Mouse (Mus musculus) lung, postnatal 0 days (tissue): ENCODE results near the gene Grcc10.

Experiments used
- CTCF ChIP-seq: IDR thresholded peaks from 2 replicates; pipeline ENCODE4 v1.5.1; 2016; ENCODE audit warnings: antibody characterized with exemption, mild to moderate bottlenecking
- EP300 ChIP-seq: IDR thresholded peaks from 2 replicates; pipeline ENCODE4 v1.6.1; 2016; ENCODE audit warnings: antibody characterized with exemption, mild to moderate bottlenecking, control low read depth

GRCm38 (mm10) chr6:124745490-124746295, 4.5 kb upstream of the Grcc10 start:
- TF ChIP-seq CTCF: peak; percentile 94
- no peak for TF ChIP-seq EP300
